Mouse (Mus musculus) olfactory bulb, adult 2 months (tissue): ENCODE data around the gene Ephb2.

ENCODE experiments used
- CTCF ChIP-seq: fragments of 200-500 bp; IDR thresholded peaks from 2 replicates; pipeline ENCODE4 v1.5.1; 2012; ENCODE audit warnings: low read depth, mild to moderate bottlenecking, low read length, moderate library complexity; ENCODE audit not compliant: insufficient read depth
- POLR2A ChIP-seq: fragments of 200-500 bp; IDR thresholded peaks from 2 replicates; pipeline ENCODE4 v1.6.1; 2012; ENCODE audit warnings: mild to moderate bottlenecking, low read depth, low read length, moderate library complexity; ENCODE audit not compliant: insufficient read depth

DNA sequence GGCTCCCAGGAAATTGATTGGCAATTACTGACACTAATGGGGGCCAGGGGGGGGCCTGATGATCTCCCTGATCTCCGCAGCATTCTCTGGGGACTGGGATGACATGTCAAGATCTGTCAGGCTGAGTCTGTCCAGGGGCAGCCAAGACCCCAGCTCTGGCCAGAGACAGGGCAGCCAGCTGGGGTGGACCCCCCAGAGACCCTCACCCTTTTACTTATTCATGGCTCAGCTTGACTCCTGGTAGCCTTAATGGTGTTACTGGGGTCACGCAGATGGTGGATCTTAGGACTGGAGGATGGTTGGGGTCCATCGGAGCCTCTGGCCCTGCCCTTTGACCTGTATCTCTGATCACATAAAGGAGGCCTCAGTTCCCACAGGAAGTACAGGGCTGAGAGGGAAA, 97.5 kb downstream of the Ephb2 start:
- TF ChIP-seq CTCF (no peak), POLR2A (no peak)
